Mouse (Mus musculus): ENCODE measurements around the gene Ppid.

- TF ChIP-seq CTCF (IDR thresholded peaks at IDR 0.05; ENCODE audit: control insufficient read depth, insufficient read depth, insufficient replicate concordance, low read depth, low read length) (no peak), POLR2A (IDR thresholded peaks at IDR 0.05; ENCODE audit: control insufficient read depth, low read depth, low read length) (no peak)
Measured at GRCm38 (mm10) chr3:79609886-79610285, 18.7 kb downstream of the Ppid start.

All from testis, adult 2 months (tissue).